Mouse (Mus musculus) liver, embryonic 11.5 days (tissue): Measurements from ENCODE around the gene Mfsd6l. TPM values are rescaled to one million over a fixed set of nuclear protein-coding genes. Genes with fewer than 3 reads are reported as not detected.

Experiments used
- ATAC-seq: fragments of 200-750 bp; cut with Nextera tagmentation; replicated peaks from 2 replicates; pipeline ENCODE4 v1.8.0; 2017; ENCODE audit warnings: moderate number of reproducible peaks, mild to moderate bottlenecking, moderate TSS enrichment, moderate library complexity; ENCODE audit not compliant: low FRiP score
- DNase-seq: peaks from one replicate; pipeline ENCODE4 v3.0.0-alpha.2; 2017; ENCODE audit warnings: low spot score
- H3K27ac ChIP-seq: fragments of 300-500 bp; sonication (generic); 2 replicates; pipeline ENCODE4 v1.5.1; 2014; ENCODE audit warnings: mild to moderate bottlenecking, low read depth, low read length, control low read depth
- H3K27me3 ChIP-seq: fragments of 300-500 bp; sonication (generic); replicated peaks from 2 replicates; pipeline ENCODE4 v1.6.1; 2014; ENCODE audit warnings: low read length, mixed read lengths; ENCODE audit not compliant: control insufficient read depth, insufficient read depth
- H3K36me3 ChIP-seq: fragments of 300-500 bp; sonication (generic); 2 replicates; pipeline ENCODE4 v1.6.1; 2014; ENCODE audit warnings: mild to moderate bottlenecking, low read length, moderate library complexity, mixed read lengths; ENCODE audit not compliant: control insufficient read depth, insufficient read depth
- H3K4me1 ChIP-seq: fragments of 300-500 bp; sonication (generic); replicated peaks from 2 replicates; pipeline ENCODE4 v1.6.1; 2014; ENCODE audit warnings: low read length, mixed read lengths; ENCODE audit not compliant: control insufficient read depth, insufficient read depth
- H3K4me2 ChIP-seq: fragments of 300-500 bp; sonication (generic); 2 replicates; pipeline ENCODE4 v1.6.1; 2014; ENCODE audit warnings: mild to moderate bottlenecking, control low read depth, moderate library complexity
- H3K4me3 ChIP-seq: fragments of 300-500 bp; sonication (generic); 2 replicates; pipeline ENCODE4 v1.5.1; 2014; ENCODE audit warnings: low read depth, low read length, control low read depth
- H3K9ac ChIP-seq: fragments of 300-500 bp; sonication (generic); 2 replicates; pipeline ENCODE4 v1.6.1; 2014; ENCODE audit warnings: low read depth, low read length, control low read depth
- H3K9me3 ChIP-seq: fragments of 300-500 bp; sonication (generic); 2 replicates; pipeline ENCODE4 v1.6.1; 2016; ENCODE audit warnings: low read length, inconsistent platforms, mixed read lengths; ENCODE audit not compliant: control insufficient read depth
- WGBS: fragments of 180-500 bp; shearing (Covaris S2); extraction: QIAGEN DNeasy Blood & Tissue Kit; methylation state at CpG from one replicate; pipeline ENCODE4 v1.1.7; 2014; 5-methylcytosine and 5-hydroxymethylcytosine counted together
- polyA plus RNA-seq: library from polyadenylated mRNA; unstranded; fragments of >200 nt; fragmentation: Nextera tagmentation; extraction: Ambion mirVana; gene quantifications from 2 replicates; pipeline ENCODE4 v1.2.1, GENCODE M21; 2014

Mfsd6l gene
- polyA plus RNA-seq, 1 experiment from 2014 or later: not detected

DNA sequence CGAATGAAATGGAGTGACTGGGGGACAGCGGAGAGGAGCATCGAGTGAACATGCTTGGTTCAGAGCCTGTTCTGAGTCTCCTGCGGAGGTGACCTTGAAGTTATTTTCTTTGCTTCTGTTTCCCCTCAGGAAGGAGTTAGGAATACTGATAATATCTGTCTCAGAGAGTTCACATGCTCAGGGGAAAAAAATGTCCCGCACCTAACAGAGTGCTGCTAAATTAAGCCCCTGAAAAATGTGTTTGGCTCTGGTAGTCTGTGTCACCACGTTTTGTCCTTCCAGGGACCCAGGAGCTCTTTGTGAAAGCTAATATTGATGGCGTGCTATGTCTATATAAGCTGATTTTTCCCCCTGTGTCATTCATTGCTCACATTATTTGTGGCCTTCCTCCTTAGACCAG lies 10.8 kb upstream of the Mfsd6l start:
- ATAC-seq: no peak
- Histone ChIP-seq H3K9me3 (no peaks in the 10 kb centered on the region), H3K4me1 (no peaks in the 10 kb centered on the region), H3K4me3 (no peak overlapping the region), H3K36me3 (no peaks in the 10 kb centered on the region), H3K9ac (no peak overlapping the region), H3K27ac (no peak overlapping the region), H3K4me2 (no peak overlapping the region), H3K27me3 (no peaks in the 10 kb centered on the region)
- 56% methylated on average over 7 of the region's 7 CpGs for WGBS
- DNase-seq: no peak

DNA sequence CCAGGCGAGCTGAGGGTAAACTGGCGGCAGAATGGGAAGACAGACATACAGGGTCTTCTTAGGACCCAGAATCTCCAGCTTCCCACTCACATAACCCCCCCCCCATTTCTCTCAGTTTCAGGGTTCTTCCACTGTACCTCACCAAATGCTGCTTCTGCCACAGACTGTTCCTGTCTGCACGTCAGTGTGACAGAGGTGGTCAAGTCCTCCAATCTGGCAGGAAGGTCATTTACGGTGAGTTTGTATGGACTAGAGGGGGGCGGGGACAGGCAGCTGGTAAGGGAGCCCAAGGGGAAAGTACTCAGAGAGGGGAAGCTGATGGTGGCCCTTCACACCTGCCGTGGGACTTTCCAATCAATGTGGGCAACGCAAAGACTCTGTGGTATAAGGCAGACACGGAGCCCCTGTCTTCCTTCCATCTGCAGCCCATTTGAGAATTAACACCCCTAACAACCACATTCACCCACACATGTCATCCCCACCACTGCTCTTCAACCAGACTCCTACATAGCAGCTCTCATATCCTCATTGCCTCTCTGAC lies 10.2 kb upstream of the Mfsd6l start:
- ATAC-seq: no peak
- H3K36me3 ChIP-seq: no peaks in the 10 kb centered on the region
- no peak overlapping the region for H3K9ac ChIP-seq
- no peak overlapping the region for H3K4me3 ChIP-seq
- no peak for DNase-seq
- no peaks in the 10 kb centered on the region for H3K4me1 ChIP-seq
- no peak overlapping the region for H3K27ac ChIP-seq
- H3K27me3 ChIP-seq: no peaks in the 10 kb centered on the region
- no peak overlapping the region for H3K4me2 ChIP-seq
- no peaks in the 10 kb centered on the region for H3K9me3 ChIP-seq
- WGBS: 74% methylated on average over 8 of the region's 8 CpGs

GRCm38 (mm10) chr11:68547484-68547883 lies 8.5 kb upstream of the Mfsd6l start:
- DNase-seq: no peak

GRCm38 (mm10) chr11:68549597-68549996 lies 6.4 kb upstream of the Mfsd6l start:
- Histone ChIP-seq H3K9me3 (no peaks in the 10 kb centered on the region), H3K4me3 (no peak overlapping the region), H3K36me3 (no peaks in the 10 kb centered on the region), H3K4me1 (no peaks in the 10 kb centered on the region), H3K27ac (no peak overlapping the region), H3K4me2 (no peak overlapping the region), H3K9ac (no peak overlapping the region), H3K27me3 (no peaks in the 10 kb centered on the region)
- WGBS: 46% methylated on average over 3 of the region's 3 CpGs
- DNase-seq (no peak), ATAC-seq (no peak)

More at GRCm38 (mm10) chr11:68547484-68547883, 8.5 kb upstream of the Mfsd6l start:
- no peaks in the 10 kb centered on the region for H3K9me3 ChIP-seq
- WGBS: 78% methylated on average over 2 of the region's 2 CpGs
- ATAC-seq: no peak
- no peaks in the 10 kb centered on the region for H3K36me3 ChIP-seq
- no peaks in the 10 kb centered on the region for H3K27me3 ChIP-seq
- no peak overlapping the region for H3K27ac ChIP-seq
- H3K4me1 ChIP-seq: no peaks in the 10 kb centered on the region
- H3K9ac ChIP-seq: no peak overlapping the region
- no peak overlapping the region for H3K4me2 ChIP-seq
- H3K4me3 ChIP-seq: no peak overlapping the region

DNA sequence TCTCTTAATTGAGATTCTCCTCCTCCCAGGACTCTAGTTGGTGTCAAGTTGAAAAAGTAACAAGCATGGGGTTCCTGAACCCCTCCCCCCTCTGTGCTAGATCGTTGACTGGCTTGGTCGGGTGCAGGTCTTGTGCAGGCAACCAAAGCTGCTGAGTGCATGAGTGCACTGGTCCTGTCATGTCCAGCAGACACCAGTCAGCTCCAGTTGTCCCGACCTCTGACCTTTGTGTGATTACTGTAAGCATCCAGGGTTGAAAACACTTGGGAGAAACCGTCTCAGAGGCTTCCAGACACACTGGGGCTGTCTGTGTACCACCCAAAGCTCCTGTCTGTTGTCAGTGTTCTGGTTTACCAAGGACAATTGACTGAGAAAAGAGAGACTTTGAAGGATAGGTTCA lies 5.6 kb upstream of the Mfsd6l start:
- Histone ChIP-seq H3K27me3 (no peaks in the 10 kb centered on the region), H3K27ac (no peak overlapping the region), H3K4me1 (no peaks in the 10 kb centered on the region), H3K4me3 (no peak overlapping the region), H3K9me3 (no peaks in the 10 kb centered on the region), H3K36me3 (no peaks in the 10 kb centered on the region), H3K4me2 (no peak overlapping the region), H3K9ac (no peak overlapping the region)
- DNase-seq: no peak
- ATAC-seq: no peak
- WGBS: 57% methylated on average over 4 of the region's 4 CpGs

DNA sequence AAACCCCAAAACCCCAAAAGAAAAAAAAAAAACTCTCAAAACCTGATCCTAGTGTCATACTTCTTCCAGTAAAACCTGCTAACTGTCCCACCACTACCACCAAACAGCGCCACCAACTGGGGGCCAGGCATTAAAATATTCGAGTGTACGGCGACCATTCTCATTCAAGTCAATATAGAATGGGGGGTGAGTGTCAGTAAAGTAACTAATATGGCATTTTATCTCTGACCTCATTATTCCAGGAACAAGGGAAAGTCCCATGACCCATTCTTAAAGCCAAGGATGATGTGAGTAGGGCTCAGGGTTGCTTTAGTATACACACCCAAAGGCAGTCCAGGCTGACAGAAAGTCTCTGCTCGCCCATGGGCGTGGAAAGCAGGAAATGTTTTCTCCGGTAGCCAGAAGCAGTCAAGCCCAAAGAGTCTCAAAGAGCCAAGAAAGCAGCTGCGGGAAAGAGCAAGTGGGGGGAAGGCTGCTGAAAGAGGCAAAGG lies 2.0 kb upstream of the Mfsd6l start:
- ATAC-seq (no peak), DNase-seq (no peak)
- Histone ChIP-seq H3K4me2 (no peak overlapping the region), H3K27me3 (peaks cover 6% of the 10 kb centered on the region; the same call in 1 of the 2 replicates), H3K4me1 (no peaks in the 10 kb centered on the region), H3K36me3 (no peaks in the 10 kb centered on the region), H3K27ac (no peak overlapping the region), H3K9ac (no peak overlapping the region), H3K4me3 (no peak overlapping the region), H3K9me3 (no peaks in the 10 kb centered on the region)
- 41% methylated on average over 8 of the region's 8 CpGs for WGBS

GRCm38 (mm10) chr11:68559546-68559945 lies 3.6 kb downstream of the Mfsd6l start:
- 26% methylated on average over 1 of the region's 1 CpGs for WGBS
- H3K36me3 ChIP-seq: no peaks in the 10 kb centered on the region
- DNase-seq (no peak), ATAC-seq (no peak)
- no peaks in the 10 kb centered on the region for H3K9me3 ChIP-seq
- H3K27ac ChIP-seq: no peak overlapping the region
- H3K9ac ChIP-seq: no peak overlapping the region
- H3K4me1 ChIP-seq: no peaks in the 10 kb centered on the region
- no peak overlapping the region for H3K4me2 ChIP-seq
- peaks cover 6% of the 10 kb centered on the region; the same call in 1 of the 2 replicates for H3K27me3 ChIP-seq
- no peak overlapping the region for H3K4me3 ChIP-seq

DNA sequence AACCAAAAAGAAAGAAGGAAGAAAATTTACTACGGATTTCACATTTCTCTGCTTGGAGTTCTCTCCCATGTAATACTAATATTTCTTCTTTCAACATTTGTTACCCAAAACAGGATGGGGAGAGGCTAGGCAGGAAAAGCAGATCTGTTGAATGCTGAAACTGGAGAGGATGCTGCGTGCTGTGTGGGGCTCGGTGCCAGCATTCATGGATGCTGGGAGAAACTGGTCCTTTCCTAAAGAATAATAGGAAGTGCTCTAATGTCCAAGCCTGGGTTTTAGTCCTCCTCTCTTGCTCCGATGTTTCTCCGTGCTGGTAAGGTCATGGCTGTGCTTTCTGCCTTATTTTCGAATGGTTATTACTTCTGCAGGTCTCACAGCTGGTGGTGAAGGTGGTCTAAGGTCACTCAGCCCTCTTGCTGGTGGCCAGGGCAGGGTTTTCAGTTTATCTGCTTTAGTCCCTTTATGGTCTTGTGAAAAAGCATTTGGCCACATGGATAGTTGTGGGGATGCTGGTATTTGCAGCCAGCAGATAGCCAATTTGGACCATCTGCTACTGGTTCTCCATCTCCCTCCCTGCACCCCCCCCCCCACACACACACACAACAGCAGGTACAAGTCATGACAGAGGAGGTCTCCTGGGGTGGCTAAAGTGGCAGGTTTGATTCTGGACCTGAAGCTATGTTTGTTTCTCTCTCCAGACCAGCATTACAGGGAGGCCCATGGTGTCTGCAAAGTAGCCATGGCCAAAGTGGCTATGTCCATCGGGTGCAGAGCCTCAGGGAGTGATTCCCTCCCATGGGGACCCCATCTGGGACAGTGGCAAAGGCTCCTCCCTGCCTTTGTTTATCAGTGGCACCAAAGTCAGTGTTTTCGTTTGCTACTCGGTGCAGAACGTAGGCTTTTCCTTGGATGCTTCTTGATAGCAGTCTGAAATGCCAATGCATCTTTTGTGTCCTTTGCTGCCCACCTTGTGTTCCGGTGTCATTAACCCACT lies 6.3 kb downstream of the Mfsd6l start:
- H3K9ac ChIP-seq: no peak overlapping the region
- H3K27me3 ChIP-seq: no peaks in the 10 kb centered on the region
- no peak overlapping the region for H3K4me2 ChIP-seq
- H3K36me3 ChIP-seq: no peaks in the 10 kb centered on the region
- H3K9me3 ChIP-seq: no peaks in the 10 kb centered on the region
- no peak overlapping the region for H3K27ac ChIP-seq
- H3K4me3 ChIP-seq: no peak overlapping the region
- H3K4me1 ChIP-seq: no peaks in the 10 kb centered on the region; the same call in 1 of the 2 replicates
- no peak for ATAC-seq
- 78% methylated on average over 11 of the region's 11 CpGs for WGBS
- no peak for DNase-seq
